Mouse (Mus musculus) heart, embryonic 15.5 days (tissue): ENCODE data around the gene Dap. TPM values are rescaled to one million over a fixed set of nuclear protein-coding genes. Genes with fewer than 3 reads are reported as not detected.

ENCODE experiments used
- ATAC-seq: fragments of 200-750 bp; cut with Nextera tagmentation; replicated peaks from 2 replicates; pipeline ENCODE4 v1.8.0; 2017; ENCODE audit warnings: low read depth, moderate TSS enrichment; ENCODE audit not compliant: insufficient number of reproducible peaks, insufficient read depth, low FRiP score
- H3K27ac ChIP-seq: fragments of 300-500 bp; sonication (generic); 2 replicates; pipeline ENCODE4 v1.5.1; 2015; ENCODE audit warnings: mild to moderate bottlenecking, inconsistent platforms
- H3K27me3 ChIP-seq: fragments of 300-500 bp; sonication (generic); 2 replicates; pipeline ENCODE4 v1.6.1; 2015; ENCODE audit warnings: inconsistent platforms
- H3K36me3 ChIP-seq: fragments of 300-500 bp; sonication (generic); 2 replicates; pipeline ENCODE4 v1.6.1; 2015; ENCODE audit warnings: mild to moderate bottlenecking, inconsistent platforms
- H3K4me1 ChIP-seq: fragments of 300-500 bp; sonication (generic); replicated peaks from 2 replicates; pipeline ENCODE4 v1.6.1; 2015; ENCODE audit warnings: inconsistent platforms
- H3K4me2 ChIP-seq: fragments of 300-500 bp; sonication (generic); 2 replicates; pipeline ENCODE4 v1.6.1; 2015; ENCODE audit warnings: inconsistent platforms, mild to moderate bottlenecking, moderate library complexity
- H3K4me3 ChIP-seq: fragments of 300-500 bp; sonication (generic); 2 replicates; pipeline ENCODE4 v1.5.1; 2015; ENCODE audit warnings: mild to moderate bottlenecking, inconsistent platforms
- H3K9ac ChIP-seq: fragments of 300-500 bp; sonication (generic); 2 replicates; pipeline ENCODE4 v1.6.1; 2015; ENCODE audit warnings: mild to moderate bottlenecking, inconsistent platforms
- H3K9me3 ChIP-seq: fragments of 300-500 bp; sonication (generic); replicated peaks from 2 replicates; pipeline ENCODE4 v1.6.1; 2016; ENCODE audit warnings: inconsistent platforms
- WGBS: fragments of 180-500 bp; shearing (Covaris S2); methylation state at CpG from one replicate; pipeline ENCODE4 v1.1.7; 2015; ENCODE audit warnings: mixed read lengths; 5-methylcytosine and 5-hydroxymethylcytosine counted together
- polyA plus RNA-seq: library from polyadenylated mRNA; unstranded; fragments of >200 nt; fragmentation: Nextera tagmentation; extraction: Ambion mirVana; gene quantifications from 2 replicates; pipeline ENCODE4 v1.2.1, GENCODE M21; 2015

Gene Dap
- polyA plus RNA-seq, 1 experiment from 2014 or later = 52.8 TPM

GRCm38 (mm10) chr15:31238611-31239010, 14.5 kb downstream of the Dap start:
- H3K27me3 ChIP-seq = no peaks in the 10 kb centered on the region
- H3K9ac ChIP-seq = no peak overlapping the region
- H3K27ac ChIP-seq = no peak overlapping the region
- no peaks in the 10 kb centered on the region for H3K9me3 ChIP-seq
- 0 out of 2 replicates have a peak, but pooled peaks cover 4% of the 10 kb centered on the region for H3K36me3 ChIP-seq
- no peak for ATAC-seq
- peaks cover 17% of the 10 kb centered on the region for H3K4me1 ChIP-seq
- H3K4me2 ChIP-seq = no peak overlapping the region
- H3K4me3 ChIP-seq = no peak overlapping the region
- WGBS = 58% methylated on average over 11 of the region's 11 CpGs

GRCm38 (mm10) chr15:31239713-31240112, 15.6 kb downstream of the Dap start:
- Histone ChIP-seq H3K9ac (no peak overlapping the region), H3K27ac (no peak overlapping the region), H3K4me1 (peaks cover 17% of the 10 kb centered on the region), H3K4me3 (no peak overlapping the region), H3K36me3 (0 out of 2 replicates have a peak, but pooled peaks cover 4% of the 10 kb centered on the region), H3K9me3 (no peaks in the 10 kb centered on the region), H3K27me3 (no peaks in the 10 kb centered on the region), H3K4me2 (no peak overlapping the region)
- WGBS = 77% methylated on average over 13 of the region's 13 CpGs
- ATAC-seq = no peak

DNA sequence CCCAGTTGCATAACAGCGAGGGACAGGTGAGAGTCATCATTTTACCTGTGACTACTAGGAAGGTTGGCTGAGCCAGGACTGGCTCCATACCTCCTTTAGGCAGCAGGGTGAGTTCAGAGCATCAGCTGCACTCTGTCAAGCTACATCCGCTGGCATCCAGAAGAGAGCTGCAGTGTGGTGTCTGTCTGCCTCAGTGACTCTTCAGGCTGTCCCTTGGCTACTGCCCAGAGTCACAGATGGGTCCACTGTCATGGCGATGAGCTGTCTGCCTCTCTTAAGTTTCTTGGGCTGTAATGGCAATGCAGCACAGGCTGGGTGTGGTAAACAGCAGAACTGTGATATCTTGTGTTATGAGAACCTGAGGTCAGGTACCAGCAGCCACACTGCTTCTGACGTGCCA, 16.1 kb downstream of the Dap start:
- no peak overlapping the region for H3K4me3 ChIP-seq
- H3K27ac ChIP-seq = no peak overlapping the region
- 96% methylated on average over 4 of the region's 4 CpGs for WGBS
- H3K9ac ChIP-seq = no peak overlapping the region
- peaks cover 17% of the 10 kb centered on the region for H3K4me1 ChIP-seq
- no peak overlapping the region for H3K4me2 ChIP-seq
- 0 out of 2 replicates have a peak, but pooled peaks cover 4% of the 10 kb centered on the region for H3K36me3 ChIP-seq
- no peaks in the 10 kb centered on the region for H3K27me3 ChIP-seq
- H3K9me3 ChIP-seq = no peaks in the 10 kb centered on the region
- ATAC-seq = no peak

DNA sequence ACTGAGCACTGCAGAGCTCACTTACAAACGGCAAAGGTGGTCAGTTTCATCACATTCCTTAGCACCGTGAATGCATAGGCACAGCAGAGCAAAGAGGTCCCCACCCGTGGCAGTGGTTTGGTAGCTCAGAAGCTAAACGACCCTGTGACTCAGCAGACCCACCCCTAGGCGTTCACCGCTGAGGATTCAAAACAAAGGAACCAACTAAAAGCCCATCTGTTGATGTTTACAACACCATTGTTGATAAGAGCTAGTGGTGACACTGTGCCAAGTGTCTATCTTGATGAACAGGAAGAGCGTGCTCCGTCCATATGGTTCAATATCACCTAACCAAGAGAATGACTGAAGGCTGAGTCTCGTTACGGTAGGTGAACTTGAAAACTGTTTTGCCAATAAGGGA, 19.1 kb downstream of the Dap start:
- Histone ChIP-seq H3K36me3 (0 out of 2 replicates have a peak, but pooled peaks cover 4% of the 10 kb centered on the region), H3K4me2 (no peak overlapping the region), H3K27ac (no peak overlapping the region), H3K4me3 (no peak overlapping the region), H3K9me3 (no peaks in the 10 kb centered on the region), H3K4me1 (peaks cover 23% of the 10 kb centered on the region), H3K9ac (no peak overlapping the region), H3K27me3 (no peaks in the 10 kb centered on the region)
- ATAC-seq = no peak
- WGBS = 63% methylated on average over 10 of the region's 10 CpGs

DNA sequence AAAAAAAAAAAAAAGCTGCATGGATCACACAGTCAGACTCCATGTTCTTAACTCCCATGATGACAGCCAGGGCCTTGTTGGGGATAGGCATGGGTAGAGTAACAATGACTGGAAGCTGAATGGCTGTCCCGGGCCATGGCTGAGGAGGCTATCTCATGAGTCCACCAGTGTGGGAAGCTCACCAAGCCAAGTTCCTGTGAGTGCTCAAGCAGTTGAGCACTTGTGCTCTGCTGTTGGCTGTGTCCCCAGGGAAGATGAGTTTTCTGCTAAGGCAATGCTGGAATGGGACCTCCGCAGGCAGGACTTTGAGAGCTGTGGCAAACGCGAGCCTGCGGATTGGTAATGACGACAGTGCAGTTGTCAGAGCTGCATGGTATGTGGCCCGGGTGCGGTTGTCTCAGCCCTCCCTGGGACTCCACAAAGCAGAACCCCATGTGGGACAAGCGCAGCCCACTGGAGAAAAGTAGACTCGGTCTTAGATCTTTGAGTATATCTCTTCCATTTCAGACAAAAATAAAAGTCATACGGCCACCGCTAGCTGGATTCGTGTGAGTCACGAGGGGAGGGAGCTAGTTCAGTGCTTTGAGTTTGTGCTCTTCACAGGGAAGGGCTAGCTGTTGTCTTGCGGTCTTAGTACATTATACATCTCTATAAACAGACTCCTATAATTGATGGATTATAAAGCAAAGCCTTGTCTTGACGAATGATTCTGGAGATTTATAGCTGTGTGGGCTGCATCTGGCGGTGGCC, 20.8 kb downstream of the Dap start:
- no peak overlapping the region for H3K9ac ChIP-seq
- WGBS = 90% methylated on average over 17 of the region's 17 CpGs
- no peak overlapping the region for H3K4me2 ChIP-seq
- no peaks in the 10 kb centered on the region for H3K27me3 ChIP-seq
- H3K36me3 ChIP-seq = 0 out of 2 replicates have a peak, but pooled peaks cover 4% of the 10 kb centered on the region
- no peak for ATAC-seq
- no peak overlapping the region for H3K4me3 ChIP-seq
- H3K4me1 ChIP-seq = peaks cover 22% of the 10 kb centered on the region
- no peaks in the 10 kb centered on the region for H3K9me3 ChIP-seq
- no peak overlapping the region for H3K27ac ChIP-seq

DNA sequence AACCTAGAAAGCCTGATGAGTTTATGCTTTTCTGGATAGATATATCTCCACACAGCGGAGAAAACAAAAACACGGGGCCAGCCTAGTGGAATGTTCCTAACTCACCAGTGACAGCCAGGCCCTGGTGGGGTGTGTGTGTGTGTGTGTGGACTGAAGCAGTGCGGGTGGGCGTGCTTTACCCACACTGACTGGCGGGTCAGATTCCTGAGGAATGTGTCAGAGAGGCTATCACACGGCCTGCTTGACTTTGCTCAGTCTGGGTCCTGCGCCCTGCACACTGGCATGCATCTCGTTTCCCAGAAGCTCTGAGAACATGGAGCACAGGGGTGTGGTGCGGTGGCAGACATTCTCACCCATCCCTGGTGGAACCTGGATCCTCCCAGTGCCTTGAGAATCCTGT, 21.8 kb downstream of the Dap start:
- H3K9me3 ChIP-seq = no peaks in the 10 kb centered on the region
- H3K4me3 ChIP-seq = no peak overlapping the region
- peaks cover 27% of the 10 kb centered on the region for H3K4me1 ChIP-seq
- WGBS = 34% methylated on average over 9 of the region's 9 CpGs
- H3K36me3 ChIP-seq = 0 out of 2 replicates have a peak, but pooled peaks cover 4% of the 10 kb centered on the region
- ATAC-seq = peak; percentile 60; the same call in 1 of the 2 replicates
- no peak overlapping the region for H3K9ac ChIP-seq
- H3K4me2 ChIP-seq = no peak overlapping the region
- H3K27ac ChIP-seq = no peak overlapping the region
- no peaks in the 10 kb centered on the region for H3K27me3 ChIP-seq

DNA sequence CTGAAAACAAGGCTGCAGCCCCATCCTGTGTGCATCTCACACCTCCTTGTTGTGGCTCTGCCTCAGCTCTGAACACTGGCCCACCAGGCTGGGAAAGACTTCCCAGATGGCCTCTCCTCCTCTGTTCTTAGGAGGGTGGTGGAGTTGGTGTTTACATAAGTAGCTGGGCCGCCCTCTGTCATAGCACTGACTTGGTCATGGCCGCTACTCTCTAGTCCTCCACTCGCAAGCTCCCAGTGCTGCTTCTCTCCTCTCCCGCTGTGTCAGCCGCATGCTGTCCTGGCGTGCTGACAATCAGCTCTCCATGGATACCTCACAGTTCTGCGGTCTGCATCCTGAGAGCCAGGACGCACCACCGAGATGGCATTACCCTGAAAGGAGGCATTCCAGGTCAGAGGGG, 22.9 kb downstream of the Dap start:
- no peaks in the 10 kb centered on the region for H3K36me3 ChIP-seq
- WGBS = 58% methylated on average over 9 of the region's 9 CpGs
- ATAC-seq = 0 out of 2 replicates have a peak, but pooled peaks have one; percentile 27
- H3K4me1 ChIP-seq = peaks cover 31% of the 10 kb centered on the region
- H3K27me3 ChIP-seq = no peaks in the 10 kb centered on the region
- no peaks in the 10 kb centered on the region for H3K9me3 ChIP-seq
- no peak overlapping the region for H3K4me2 ChIP-seq
- H3K27ac ChIP-seq = no peak overlapping the region
- H3K4me3 ChIP-seq = no peak overlapping the region
- H3K9ac ChIP-seq = no peak overlapping the region

DNA sequence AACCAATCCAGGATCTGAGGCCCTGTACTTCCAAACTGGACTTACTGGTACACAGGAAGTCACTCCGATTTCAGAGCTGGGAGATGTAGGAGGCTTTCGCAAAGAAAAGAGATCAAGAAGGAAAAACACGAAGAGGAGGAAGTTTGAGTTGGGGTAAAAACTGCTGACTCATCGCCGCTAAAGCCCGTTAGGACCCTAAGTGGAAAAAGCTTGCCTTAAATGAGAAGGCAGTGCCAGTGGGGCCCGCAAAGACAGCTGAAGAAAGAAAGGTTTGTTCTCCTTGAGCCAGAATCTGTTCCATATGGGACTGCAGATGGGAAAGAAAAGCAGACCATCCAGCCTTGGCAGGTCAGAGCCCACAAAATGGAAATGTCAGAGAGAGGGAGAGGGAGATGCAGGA, 24.8 kb downstream of the Dap start:
- Histone ChIP-seq H3K27me3 (no peaks in the 10 kb centered on the region), H3K27ac (no peak overlapping the region), H3K4me1 (peaks cover 40% of the 10 kb centered on the region), H3K4me2 (no peak overlapping the region), H3K9ac (no peak overlapping the region), H3K36me3 (no peaks in the 10 kb centered on the region), H3K4me3 (no peak overlapping the region), H3K9me3 (no peaks in the 10 kb centered on the region)
- no peak for ATAC-seq
- 70% methylated on average over 7 of the region's 7 CpGs for WGBS

- no peak overlapping the region for H3K9ac ChIP-seq
- ATAC-seq = no peak
- no peaks in the 10 kb centered on the region for H3K36me3 ChIP-seq
- H3K27me3 ChIP-seq = no peaks in the 10 kb centered on the region
- no peak overlapping the region for H3K27ac ChIP-seq
- no peak overlapping the region for H3K4me3 ChIP-seq
- 33% methylated on average over 2 of the region's 2 CpGs for WGBS
- no peak overlapping the region for H3K4me2 ChIP-seq
- H3K4me1 ChIP-seq = peaks cover 40% of the 10 kb centered on the region
- H3K9me3 ChIP-seq = no peaks in the 10 kb centered on the region
These were observed 25.9 kb downstream of the Dap start for GRCm38 (mm10) chr15:31250027-31250426.

DNA sequence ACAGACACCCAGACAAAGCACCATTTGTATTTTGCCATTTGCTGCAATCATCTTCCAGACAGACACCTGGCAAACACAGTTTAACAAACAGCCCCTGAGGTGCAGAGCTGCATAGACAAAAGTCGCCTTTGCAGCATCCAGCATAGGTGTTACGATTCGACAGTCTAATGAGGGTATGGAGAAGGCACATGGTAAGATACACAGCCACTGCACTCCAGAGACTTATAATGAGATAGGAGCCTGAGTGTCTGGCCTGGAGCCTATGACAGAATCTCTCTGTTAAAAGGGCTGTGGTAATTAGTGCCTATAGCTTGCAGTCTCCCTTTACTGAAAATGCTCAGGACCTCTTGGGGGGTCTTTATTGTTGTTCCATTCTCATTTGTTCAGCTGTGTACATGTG, 26.6 kb downstream of the Dap start:
- Histone ChIP-seq H3K9me3 (no peaks in the 10 kb centered on the region), H3K9ac (no peak overlapping the region), H3K4me2 (no peak overlapping the region), H3K4me1 (peaks cover 36% of the 10 kb centered on the region), H3K4me3 (no peak overlapping the region), H3K27ac (no peak overlapping the region), H3K27me3 (no peaks in the 10 kb centered on the region), H3K36me3 (no peaks in the 10 kb centered on the region)
- WGBS = 78% methylated on average over 3 of the region's 3 CpGs
- ATAC-seq = no peak

DNA sequence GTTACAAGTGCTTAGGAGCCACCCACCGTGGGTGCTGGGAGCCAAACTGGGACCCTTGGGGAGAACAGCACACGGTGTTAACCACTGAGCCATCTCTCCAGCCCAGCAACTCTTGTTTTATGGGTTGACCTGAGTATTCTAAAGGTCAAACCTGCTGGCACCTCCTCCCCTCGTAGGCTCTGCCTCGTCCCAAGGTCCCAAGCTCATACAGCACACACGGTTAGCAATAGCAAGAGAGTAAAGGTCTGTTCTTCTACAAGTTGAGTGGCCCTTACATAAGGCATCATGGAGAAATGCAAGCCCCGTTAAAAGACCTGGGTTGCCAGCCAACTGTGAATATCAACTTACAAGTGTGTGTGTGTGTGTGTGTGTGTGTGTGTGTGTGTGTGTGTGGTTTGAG, 27.1 kb downstream of the Dap start:
- Histone ChIP-seq H3K9me3 (no peaks in the 10 kb centered on the region), H3K9ac (no peak overlapping the region), H3K4me1 (peaks cover 35% of the 10 kb centered on the region), H3K4me2 (no peak overlapping the region), H3K4me3 (no peak overlapping the region), H3K27ac (no peak overlapping the region), H3K27me3 (no peaks in the 10 kb centered on the region), H3K36me3 (no peaks in the 10 kb centered on the region)
- ATAC-seq = no peak
- WGBS = 86% methylated on average over 6 of the region's 6 CpGs
